27 mouse cellular contexts compared by ENCODE assay signal in the genomic region with DNA sequence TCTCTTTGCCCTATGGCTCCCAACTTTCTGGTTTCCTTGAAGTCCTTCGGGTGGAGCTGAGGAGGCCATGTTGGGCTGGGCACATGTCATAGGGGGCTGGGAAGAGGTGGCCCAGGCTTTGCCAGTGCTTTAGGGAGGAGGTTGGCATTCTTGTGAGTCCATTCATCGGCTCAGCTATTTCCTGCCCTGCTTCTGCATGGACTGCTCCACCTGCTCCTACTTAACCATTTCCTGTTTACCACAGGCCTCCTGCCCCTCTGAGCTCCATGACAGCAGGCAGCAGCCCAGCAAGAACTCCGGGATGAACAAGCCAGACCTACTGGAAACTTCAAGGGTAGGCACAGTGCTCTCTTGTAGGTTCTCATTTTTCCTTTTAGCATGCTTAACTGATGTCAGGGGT.
DNase-seq lines count a peak whose midpoint lies in the region; ATAC-seq lines count a peak whose summit lies in the region.
"Had no signal": no experiment of that assay in that cellular context is flagged by ENCODE, and none has a peak within 500 bp of the region (broad histone marks: within the 10 kb centered on the region; RNA-seq: fewer than 3 reads in every experiment).

No protein-coding gene starts in this region.

- ATAC-seq in lung, embryonic 16.5 days (ENCODE audit: low read depth) = peak; percentile 36; the same call in 1 of the 2 replicates
- ATAC-seq: forebrain, embryonic 14.5 days; intestine, embryonic 15.5 days had no signal

- peaks cover 2% of the 10 kb centered on the region for H3K4me1 ChIP-seq in lung, embryonic 16.5 days (replicated peaks; ENCODE audit: control insufficient read depth, insufficient read depth, low read length)
- H3K4me1 ChIP-seq: hindbrain, embryonic 15.5 days; neural tube, embryonic 13.5 days had no signal

- H3K4me3 ChIP-seq in lung, embryonic 16.5 days (ENCODE audit: low read length) = no peak overlapping the region
- H3K4me3 ChIP-seq: hindbrain, embryonic 15.5 days; intestine, embryonic 15.5 days; layer of hippocampus, adult 2 months; limb, embryonic 13.5 days; liver, embryonic 13.5 days; megakaryocyte, embryonic 14.5 days; neural tube, embryonic 13.5 days had no signal

- no peak overlapping the region for H3K4me2 ChIP-seq in lung, embryonic 16.5 days (ENCODE audit: low read depth, low read length)
- H3K4me2 ChIP-seq: hindbrain, embryonic 15.5 days; intestine, embryonic 15.5 days; limb, embryonic 13.5 days; liver, embryonic 13.5 days; neural tube, embryonic 13.5 days had no signal

- H3K27ac ChIP-seq in lung, embryonic 16.5 days (ENCODE audit: low read length) = no peak overlapping the region; the same call in 1 of the 2 replicates
- H3K27ac ChIP-seq: hindbrain, embryonic 15.5 days; intestine, embryonic 15.5 days; layer of hippocampus, adult 2 months; limb, embryonic 13.5 days; liver, embryonic 13.5 days; neural tube, embryonic 13.5 days had no signal

- H3K9ac ChIP-seq in lung, embryonic 16.5 days (ENCODE audit: low read length) = no peak overlapping the region
- H3K9ac ChIP-seq: hindbrain, embryonic 15.5 days; intestine, embryonic 15.5 days; limb, embryonic 13.5 days; liver, embryonic 13.5 days; neural tube, embryonic 13.5 days had no signal

- DNase-seq in embryo, embryonic 10 days (ENCODE audit: low spot score) = peak; percentile 27
- no peak for DNase-seq in embryo, embryonic 11 days
- DNase-seq in lung, adult 18-20 months = no peak
- peak; percentile 18 for DNase-seq in forelimb bud, embryonic 11.5 days (ENCODE audit: low read depth, low spot score)
- no peak for DNase-seq in gastrocnemius, adult 18-20 months (ENCODE audit: low spot score)
- DNase-seq in thymus, postnatal 36 days = no peak
- DNase-seq: adrenal gland, adult 2 months; cerebellum, adult 11 months; cerebellum, postnatal 10 days; heart, postnatal 4 days; kidney, adult 9 months; kidney, postnatal 14 days; layer of hippocampus, postnatal 36 days; liver, embryonic 13.5 days; midbrain, embryonic 14.5 days; retina, postnatal 1 day; right cerebral cortex, postnatal 25 days; spleen, adult 18-20 months; thymus, postnatal 14 days had no signal

- 45% methylated on average over 3 of the region's 3 CpGs for WGBS in lung, embryonic 16.5 days

- H3K27me3 ChIP-seq in lung, embryonic 16.5 days (ENCODE audit: control insufficient read depth, insufficient read depth, low read depth, low read length) = no peaks in the 10 kb centered on the region
- H3K27me3 ChIP-seq: hindbrain, embryonic 15.5 days; intestine, embryonic 15.5 days; limb, embryonic 13.5 days; liver, embryonic 13.5 days; neural tube, embryonic 13.5 days had no signal

- no peaks in the 10 kb centered on the region for H3K36me3 ChIP-seq in lung, embryonic 16.5 days (ENCODE audit: control insufficient read depth, insufficient read depth, low read length)
- H3K36me3 ChIP-seq: hindbrain, embryonic 15.5 days; intestine, embryonic 15.5 days; limb, embryonic 13.5 days; liver, embryonic 13.5 days; neural tube, embryonic 13.5 days had no signal

- peaks cover under 1% of the 10 kb centered on the region; the same call in 1 of the 2 replicates for H3K9me3 ChIP-seq in lung, embryonic 16.5 days (ENCODE audit: control insufficient read depth, low read length)
- H3K9me3 ChIP-seq: hindbrain, embryonic 15.5 days; intestine, embryonic 15.5 days; limb, embryonic 13.5 days; liver, embryonic 13.5 days; neural tube, embryonic 13.5 days had no signal

Comparison
In these comparisons a context has a peak if more than half of its experiments do, and no peak if none do; other contexts are left out.
1. DNase-seq: peak in embryo, embryonic 10 days (single experiment) and forelimb bud, embryonic 11.5 days (single experiment); none in embryo, embryonic 11 days (single experiment), lung, adult 18-20 months (0 of 2), gastrocnemius, adult 18-20 months (single experiment) and thymus, postnatal 36 days (0 of 2).